Mouse (Mus musculus): ENCODE data around the gene Nop2.

Nop2 gene

GRCm38 (mm10) chr6:125179601-125180000 lies 47.9 kb downstream of the Nop2 start:
- DNase-seq, result no peak

- DNase-seq, result no peak
Observed at GRCm38 (mm10) chr6:125182133-125182532, 50.4 kb downstream of the Nop2 start.

GRCm38 (mm10) chr6:125186203-125186602 lies 54.5 kb downstream of the Nop2 start:
- DNase-seq, result no peak

GRCm38 (mm10) chr6:125190816-125191215 lies 59.1 kb downstream of the Nop2 start:
- DNase-seq, result no peak

GRCm38 (mm10) chr6:125191332-125192015 lies 59.8 kb downstream of the Nop2 start, which contains the start of the genes Ncapd2 and Mrpl51:
Gene Ncapd2 (minus strand): TSS chr6:125191701.
Gene Mrpl51 (plus strand): TSS chr6:125191801.
- peak; percentile 98 for DNase-seq

- peak; percentile 93 for DNase-seq
Observed at GRCm38 (mm10) chr6:125192016-125192714, 60.5 kb downstream of the Nop2 start.

GRCm38 (mm10) chr6:125192841-125193240 lies 61.1 kb downstream of the Nop2 start:
- DNase-seq, result no peak

- DNase-seq, result no peak
Observed at GRCm38 (mm10) chr6:125193390-125193789, 61.7 kb downstream of the Nop2 start.
